Comparison of ENCODE assay signal across 11 mouse cellular contexts in the genomic region with DNA sequence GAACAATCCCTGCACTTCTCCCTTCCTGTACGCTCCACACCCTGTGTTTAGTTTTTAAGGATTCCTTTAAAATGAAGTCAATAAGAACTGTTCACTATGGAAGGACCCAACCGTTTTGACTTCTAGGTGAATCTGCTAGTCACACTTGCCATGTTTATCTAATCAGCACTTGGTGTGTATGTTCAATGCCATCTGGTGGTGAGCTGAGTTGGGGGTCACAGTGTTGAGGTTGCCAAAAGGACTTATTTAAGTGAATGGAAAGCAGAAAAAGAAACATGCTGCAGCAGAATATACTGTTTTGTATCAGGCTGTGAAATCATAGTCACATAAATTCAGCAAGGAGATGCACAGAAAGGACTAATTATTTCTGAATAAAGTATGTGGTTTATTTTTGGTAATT. TPM values are rescaled to one million over a fixed set of nuclear protein-coding genes. Genes with fewer than 3 reads are reported as not detected.
A peak's percentile ranks its signal among the peaks of the same experiment; 100 is the strongest.
DNase-seq lines count a peak whose midpoint lies in the region; ATAC-seq lines count a peak whose summit lies in the region.
"Had no signal": no experiment of that assay in that cellular context is flagged by ENCODE, and none has a peak within 500 bp of the region (broad histone marks: within the 10 kb centered on the region; RNA-seq: fewer than 3 reads in every experiment).

No protein-coding gene starts in this region.

- no peaks in the 10 kb centered on the region for H3K36me3 ChIP-seq in splenic B cell, adult 2 months (ENCODE audit: control insufficient read depth, insufficient read depth, low read length, poor library complexity, severe bottlenecking)
- H3K36me3 ChIP-seq: neural tube, embryonic 12.5 days had no signal

- intact Hi-C loops in left cerebral cortex, postnatal 4 days (cut with DNase I): no loop called here
- intact Hi-C loops in left cerebral cortex, postnatal 36 days (cut with DNase I): no loop called here
- intact Hi-C loops in heart, postnatal 10 days (cut with DNase I): no loop called here

- no peaks in the 10 kb centered on the region for H3K27me3 ChIP-seq in splenic B cell, adult 2 months (ENCODE audit: control insufficient read depth, insufficient read depth, low read length, poor library complexity, severe bottlenecking)
- H3K27me3 ChIP-seq: neural tube, embryonic 12.5 days had no signal

- peak; percentile 69; the same call in 1 of the 2 replicates for ATAC-seq in erythroblast, adult 5-6 weeks (replicated peaks; ENCODE audit: low FRiP score, poor library complexity, severe bottlenecking)

- peak; percentile 21 for DNase-seq in left cerebral cortex, postnatal 4 days
- DNase-seq in left cerebral cortex, postnatal 36 days (ENCODE audit: low spot score in 2 of 2): no peak
- peak; percentile 11 for DNase-seq in MN1 (ENCODE audit: low spot score)
- DNase-seq in splenic B cell, adult 2 months (ENCODE audit: low read depth, low spot score): peak; percentile 62
- DNase-seq in gastrocnemius, postnatal 10 days: no peak
- no peak for DNase-seq in heart, postnatal 10 days
- no peak for DNase-seq in cerebellum, adult 9-11 months
- DNase-seq: cerebellum, postnatal 36 days; layer of hippocampus, postnatal 36 days had no signal

RNA-seq across cellular contexts. Expression of gene Cul1, which starts 12.2 kb away (rescaled TPM):
- total RNA-seq in left cerebral cortex, postnatal 4 days (2021): 100 to 1,000 TPM; 125 to 126 TPM
- total RNA-seq in left cerebral cortex, postnatal 36 days (2021): 100 to 1,000 TPM; 113 to 126 TPM
- total RNA-seq in erythroblast, adult 5-6 weeks (2015; ENCODE audit: low replicate concordance): 69.8 and 122 TPM in 2 replicates
- 30.0 and 43.9 TPM in 2 replicates for total RNA-seq in erythroblast, adult 5-6 weeks (2017; ENCODE audit: low replicate concordance)
- 10 to 100 TPM; 71.1 to 79.6 TPM for total RNA-seq in gastrocnemius, postnatal 10 days (2021)
- total RNA-seq in heart, postnatal 10 days (2021): 10 to 100 TPM; 77.6 to 80.3 TPM

Comparison
In these comparisons a context has a peak if more than half of its experiments do, and no peak if none do; other contexts are left out.
1. DNase-seq: peak in left cerebral cortex, postnatal 4 days (single experiment), MN1 (single experiment) and splenic B cell, adult 2 months (single experiment); none in left cerebral cortex, postnatal 36 days (0 of 2), gastrocnemius, postnatal 10 days (single experiment), heart, postnatal 10 days (0 of 2) and cerebellum, adult 9-11 months (single experiment).